Mouse (Mus musculus): ENCODE measurements at regions not wholly inside any gene's neighbourhood (a gene's known extent, or its start where the extent isn't known, plus 50 kb on each side); places are given as distances from the start of the nearest gene placed in this dataset.
"Not testable (repeated sequence)": the region's sequence is repeated elsewhere in the genome, so short reads cannot be mapped to it uniquely, and the experiment has no call there.

GRCm38 (mm10) chr16:31550539-31550938 is 112.7 kb upstream of the Dlg1 start:
- ATAC-seq (replicated peaks; ENCODE audit: insufficient number of reproducible peaks, low FRiP score, low TSS enrichment, poor library complexity, severe bottlenecking), result not testable (repeated sequence)

DNA sequence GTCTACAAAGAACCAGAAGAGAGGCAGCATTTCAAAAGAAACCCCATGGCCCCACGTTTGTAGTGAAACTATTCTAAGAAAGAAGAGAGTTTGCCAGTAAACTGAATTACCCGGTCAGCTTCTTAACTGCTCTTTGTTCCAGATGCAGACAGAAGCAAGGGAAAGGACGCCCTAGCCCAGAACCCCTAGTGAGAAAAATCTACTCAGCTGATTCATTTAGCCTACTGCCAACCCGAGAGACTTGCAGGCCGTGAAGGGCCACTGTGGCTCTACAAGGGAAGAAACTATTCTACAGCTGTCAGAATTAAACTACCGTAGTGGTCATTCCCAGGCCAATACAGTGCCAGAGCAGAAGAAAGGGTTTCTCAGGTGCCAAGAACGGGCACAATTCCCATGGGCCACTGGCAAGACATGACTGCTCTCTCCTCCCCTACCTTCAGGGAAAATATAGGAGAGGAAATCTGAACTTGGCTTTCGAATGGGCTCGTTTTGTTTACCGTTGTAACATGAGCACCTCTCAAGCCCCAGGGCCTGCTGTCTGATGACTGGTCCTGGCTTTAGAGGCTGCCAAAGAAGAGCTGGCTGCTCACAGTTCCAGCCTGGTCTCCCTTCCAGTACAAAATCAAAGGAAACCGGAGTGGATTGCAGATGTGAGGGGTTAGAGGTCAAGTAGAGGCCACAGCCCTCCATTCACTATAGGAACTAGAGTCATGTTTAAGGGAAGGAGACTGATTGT is 111.7 kb upstream of the Dlg1 start:
- no peak for ATAC-seq (replicated peaks; ENCODE audit: insufficient number of reproducible peaks, low FRiP score, low TSS enrichment, poor library complexity, severe bottlenecking)

- ATAC-seq (replicated peaks; ENCODE audit: insufficient number of reproducible peaks, low FRiP score, low TSS enrichment, poor library complexity, severe bottlenecking), result no peak
Measured at GRCm38 (mm10) chr16:31553361-31554146, 109.7 kb upstream of the Dlg1 start.

GRCm38 (mm10) chr16:31560426-31560825 is 102.8 kb upstream of the Dlg1 start:
- ATAC-seq (replicated peaks; ENCODE audit: insufficient number of reproducible peaks, low FRiP score, low TSS enrichment, poor library complexity, severe bottlenecking), result no peak

- no peak for ATAC-seq (replicated peaks; ENCODE audit: insufficient number of reproducible peaks, low FRiP score, low TSS enrichment, poor library complexity, severe bottlenecking)
Measured at GRCm38 (mm10) chr16:31564926-31565325, 98.3 kb upstream of the Dlg1 start.

DNA sequence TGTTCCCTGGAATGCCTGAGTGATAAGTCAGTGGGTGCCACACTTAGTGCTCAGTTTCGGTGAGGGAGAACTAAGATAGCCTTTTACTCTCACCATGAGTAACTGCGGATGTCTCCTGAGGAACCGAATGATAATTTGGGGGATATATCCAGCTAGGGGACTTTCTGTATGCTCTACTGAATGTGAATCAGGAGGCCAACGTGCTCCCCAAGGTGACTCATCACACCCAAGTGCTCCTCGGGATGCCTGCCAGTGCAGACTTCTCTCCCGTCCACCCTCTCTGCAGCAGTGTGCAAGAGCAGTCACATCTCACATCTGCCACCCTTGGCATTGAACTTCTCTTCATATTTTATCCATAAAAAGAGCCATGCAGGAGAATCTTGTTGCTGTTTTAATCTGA is 94.9 kb upstream of the Dlg1 start:
- ATAC-seq (replicated peaks; ENCODE audit: insufficient number of reproducible peaks, low FRiP score, low TSS enrichment, poor library complexity, severe bottlenecking), result no peak

DNA sequence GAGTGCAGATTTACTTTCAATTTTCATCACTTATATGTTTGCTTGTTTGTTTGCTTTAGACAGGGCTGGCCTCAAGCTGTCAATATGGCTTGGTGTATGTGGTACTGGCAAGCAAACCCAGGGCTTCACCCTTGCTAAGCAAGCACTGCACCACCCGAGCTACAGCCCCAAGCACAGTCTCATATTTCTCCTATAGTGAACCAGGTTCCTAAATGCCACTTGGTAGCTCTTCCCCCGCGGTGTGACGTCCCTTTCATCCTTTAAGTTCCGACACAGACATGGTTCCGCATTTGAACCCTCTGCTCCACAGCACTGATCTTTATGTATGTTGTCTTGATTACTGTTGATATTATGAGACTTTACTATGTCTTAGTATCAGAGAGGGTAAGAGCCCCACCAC is 93.4 kb upstream of the Dlg1 start:
- ATAC-seq (replicated peaks; ENCODE audit: insufficient number of reproducible peaks, low FRiP score, low TSS enrichment, poor library complexity, severe bottlenecking), result no peak

- peak; percentile 43; the same call in 1 of the 2 replicates for ATAC-seq (replicated peaks; ENCODE audit: insufficient number of reproducible peaks, low FRiP score, low TSS enrichment, poor library complexity, severe bottlenecking)
Measured at GRCm38 (mm10) chr16:31570311-31571139, 92.7 kb upstream of the Dlg1 start.

DNA sequence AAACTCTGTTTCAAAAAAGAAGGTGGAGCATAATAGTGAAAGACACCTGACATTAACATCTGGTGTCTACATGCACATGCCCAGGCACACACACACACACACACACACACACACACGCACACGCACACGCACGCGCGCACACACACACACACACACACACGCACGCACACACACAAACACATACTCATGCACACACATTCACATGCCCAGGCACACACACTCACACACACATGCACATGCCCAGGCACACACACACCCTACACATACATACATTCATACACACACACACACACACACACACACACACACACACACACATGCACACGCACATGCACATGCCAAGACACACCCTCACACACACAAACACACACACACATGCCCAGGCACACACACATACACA is 89.4 kb upstream of the Dlg1 start:
- not testable (repeated sequence) for ATAC-seq (replicated peaks; ENCODE audit: insufficient number of reproducible peaks, low FRiP score, low TSS enrichment, poor library complexity, severe bottlenecking)

GRCm38 (mm10) chr16:31575646-31576045 is 87.6 kb upstream of the Dlg1 start:
- not testable (repeated sequence) for ATAC-seq (replicated peaks; ENCODE audit: insufficient number of reproducible peaks, low FRiP score, low TSS enrichment, poor library complexity, severe bottlenecking)

- ATAC-seq (replicated peaks; ENCODE audit: insufficient number of reproducible peaks, low FRiP score, low TSS enrichment, poor library complexity, severe bottlenecking), result no peak
Measured at GRCm38 (mm10) chr16:31576422-31576821, 86.8 kb upstream of the Dlg1 start.

GRCm38 (mm10) chr16:31577347-31577746 is 85.9 kb upstream of the Dlg1 start:
- no peak for ATAC-seq (replicated peaks; ENCODE audit: insufficient number of reproducible peaks, low FRiP score, low TSS enrichment, poor library complexity, severe bottlenecking)

- ATAC-seq (replicated peaks; ENCODE audit: insufficient number of reproducible peaks, low FRiP score, low TSS enrichment, poor library complexity, severe bottlenecking), result no peak
Measured at GRCm38 (mm10) chr16:31579318-31579717, 83.9 kb upstream of the Dlg1 start.

GRCm38 (mm10) chr16:31580779-31581178 is 82.5 kb upstream of the Dlg1 start:
- no peak for ATAC-seq (replicated peaks; ENCODE audit: insufficient number of reproducible peaks, low FRiP score, low TSS enrichment, poor library complexity, severe bottlenecking)

DNA sequence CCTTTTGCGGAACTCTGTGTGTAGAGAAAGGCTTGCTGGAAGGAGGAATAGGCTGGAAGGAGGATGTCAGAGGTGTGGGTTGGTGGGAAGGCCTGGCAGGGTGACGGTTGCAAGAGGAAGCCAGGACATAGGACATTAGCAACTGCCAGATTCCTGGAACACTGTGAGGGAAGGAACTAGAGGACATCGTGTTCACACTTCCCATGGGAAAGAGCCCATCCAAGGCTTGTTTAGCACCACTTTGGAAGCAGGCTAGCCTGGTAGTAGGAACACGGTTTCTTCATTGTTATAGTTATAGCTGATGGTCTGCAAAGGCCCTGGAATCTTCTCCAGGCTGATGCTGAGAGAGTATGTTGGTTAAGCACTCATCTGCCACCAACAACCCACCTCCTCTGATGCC is 80.4 kb upstream of the Dlg1 start:
- ATAC-seq (replicated peaks; ENCODE audit: insufficient number of reproducible peaks, low FRiP score, low TSS enrichment, poor library complexity, severe bottlenecking), result no peak

DNA sequence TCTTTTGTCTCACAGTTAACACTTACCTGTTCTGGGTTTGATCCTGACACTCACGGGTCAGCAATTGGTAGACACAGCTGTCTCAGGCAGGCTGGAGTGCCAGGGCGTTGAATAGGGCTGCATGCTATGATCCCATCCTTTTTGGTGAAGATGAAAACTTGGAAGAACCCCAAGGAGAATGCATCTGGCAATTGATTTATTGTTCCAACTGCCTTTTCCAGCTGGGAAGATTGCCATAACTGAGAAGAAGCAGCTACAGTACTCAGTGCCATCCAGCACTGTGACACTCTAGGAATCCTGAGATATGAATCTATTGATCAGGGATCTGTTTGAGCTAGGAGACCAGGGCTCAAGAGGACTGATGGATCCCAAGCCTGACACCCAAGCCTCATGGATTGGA is 79.6 kb upstream of the Dlg1 start:
- ATAC-seq (replicated peaks; ENCODE audit: insufficient number of reproducible peaks, low FRiP score, low TSS enrichment, poor library complexity, severe bottlenecking), result no peak

- no peak for ATAC-seq (replicated peaks; ENCODE audit: insufficient number of reproducible peaks, low FRiP score, low TSS enrichment, poor library complexity, severe bottlenecking)
Measured at GRCm38 (mm10) chr16:31584216-31584823, 78.9 kb upstream of the Dlg1 start.

DNA sequence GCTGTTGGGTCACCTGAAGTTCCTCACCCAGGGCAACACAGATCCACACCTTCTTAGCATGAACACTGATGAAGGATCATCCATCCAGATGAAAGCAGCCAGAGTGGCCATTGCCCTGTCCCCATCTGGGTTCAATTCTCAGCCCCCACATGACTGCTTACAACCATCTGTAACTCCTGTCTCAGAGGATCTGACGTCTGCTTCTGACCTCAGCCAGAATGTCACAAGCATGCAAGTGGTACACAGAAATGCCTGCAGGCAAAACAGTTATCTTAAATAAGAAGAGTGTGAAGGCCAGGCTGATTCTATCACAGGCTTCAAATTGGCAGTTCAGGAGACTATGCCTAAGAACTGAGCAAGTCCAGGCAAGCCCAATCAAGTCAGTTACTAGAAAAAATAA is 76.2 kb upstream of the Dlg1 start:
- no peak for ATAC-seq (replicated peaks; ENCODE audit: insufficient number of reproducible peaks, low FRiP score, low TSS enrichment, poor library complexity, severe bottlenecking)

GRCm38 (mm10) chr16:31589576-31589975 is 73.7 kb upstream of the Dlg1 start:
- no peak for ATAC-seq (replicated peaks; ENCODE audit: insufficient number of reproducible peaks, low FRiP score, low TSS enrichment, poor library complexity, severe bottlenecking)

Data from monocyte, adult 5-6 weeks (primary cell).